Mouse (Mus musculus): ENCODE results near the gene Slc7a7. TPM values are rescaled to one million over a fixed set of nuclear protein-coding genes. Genes with fewer than 3 reads are reported as not detected.

The Slc7a7 gene
- polyA plus RNA-seq, 1 experiment from 2014 or later: 11.4 TPM

GRCm38 (mm10) chr14:54443196-54443595 is 25.6 kb upstream of the Slc7a7 start:
- Histone ChIP-seq H3K9ac (no peak overlapping the region), H3K4me2 (no peak overlapping the region), H3K9me3 (replicated peaks) (no peaks in the 10 kb centered on the region), H3K4me3 (replicated peaks) (no peak overlapping the region), H3K27ac (peak overlapping the region; percentile 77), H3K27me3 (no peaks in the 10 kb centered on the region), H3K4me1 (peaks cover 18% of the 10 kb centered on the region), H3K36me3 (peaks cover 42% of the 10 kb centered on the region)
- 21% methylated on average over 3 of the region's 3 CpGs for WGBS
- ATAC-seq (replicated peaks; ENCODE audit: low FRiP score): peak; percentile 59

- H3K27ac ChIP-seq: 0 out of 2 replicates have a peak overlapping the region, but pooled peaks have one; percentile 7
- 75% methylated on average over 3 of the region's 3 CpGs for WGBS
- no peak overlapping the region for H3K9ac ChIP-seq
- H3K27me3 ChIP-seq: no peaks in the 10 kb centered on the region
- H3K4me1 ChIP-seq: peaks cover 18% of the 10 kb centered on the region
- no peaks in the 10 kb centered on the region for H3K9me3 ChIP-seq (replicated peaks)
- ATAC-seq (replicated peaks; ENCODE audit: low FRiP score): no peak
- H3K4me3 ChIP-seq (replicated peaks): no peak overlapping the region
- no peak overlapping the region for H3K4me2 ChIP-seq
- peaks cover 46% of the 10 kb centered on the region for H3K36me3 ChIP-seq
Measured at GRCm38 (mm10) chr14:54442548-54442947, 25.0 kb upstream of the Slc7a7 start.

GRCm38 (mm10) chr14:54441365-54441764 is 23.8 kb upstream of the Slc7a7 start:
- 79% methylated on average over 4 of the region's 4 CpGs for WGBS
- H3K36me3 ChIP-seq: peaks cover 58% of the 10 kb centered on the region

GRCm38 (mm10) chr14:54440538-54440937 is 23.0 kb upstream of the Slc7a7 start:
- ATAC-seq (replicated peaks; ENCODE audit: low FRiP score): no peak
- Histone ChIP-seq H3K4me1 (peaks cover 20% of the 10 kb centered on the region), H3K9ac (no peak overlapping the region), H3K27ac (no peak overlapping the region), H3K4me2 (no peak overlapping the region), H3K36me3 (peaks cover 67% of the 10 kb centered on the region), H3K27me3 (no peaks in the 10 kb centered on the region), H3K4me3 (replicated peaks) (no peak overlapping the region), H3K9me3 (replicated peaks) (no peaks in the 10 kb centered on the region)
- 92% methylated on average over 14 of the region's 14 CpGs for WGBS

More at GRCm38 (mm10) chr14:54441365-54441764, 23.8 kb upstream of the Slc7a7 start:
- H3K27me3 ChIP-seq: no peaks in the 10 kb centered on the region
- H3K4me1 ChIP-seq: peaks cover 18% of the 10 kb centered on the region
- H3K9ac ChIP-seq: no peak overlapping the region
- H3K4me3 ChIP-seq (replicated peaks): no peak overlapping the region
- H3K9me3 ChIP-seq (replicated peaks): no peaks in the 10 kb centered on the region
- no peak for ATAC-seq (replicated peaks; ENCODE audit: low FRiP score)
- H3K4me2 ChIP-seq: no peak overlapping the region
- no peak overlapping the region for H3K27ac ChIP-seq

- Histone ChIP-seq H3K4me3 (replicated peaks) (no peak overlapping the region), H3K4me2 (no peak overlapping the region), H3K9ac (no peak overlapping the region), H3K4me1 (peaks cover 24% of the 10 kb centered on the region), H3K9me3 (replicated peaks) (no peaks in the 10 kb centered on the region), H3K36me3 (peaks cover 68% of the 10 kb centered on the region), H3K27me3 (no peaks in the 10 kb centered on the region), H3K27ac (no peak overlapping the region)
- WGBS: 55% methylated on average over 7 of the region's 7 CpGs
- no peak for ATAC-seq (replicated peaks; ENCODE audit: low FRiP score)
Measured at GRCm38 (mm10) chr14:54439610-54440009, 22.0 kb upstream of the Slc7a7 start.

- H3K27ac ChIP-seq: no peak overlapping the region
- H3K9ac ChIP-seq: no peak overlapping the region
- peaks cover 27% of the 10 kb centered on the region for H3K4me1 ChIP-seq
- peaks cover 67% of the 10 kb centered on the region for H3K36me3 ChIP-seq
- no peaks in the 10 kb centered on the region for H3K27me3 ChIP-seq
- H3K4me3 ChIP-seq (replicated peaks): no peak overlapping the region
- H3K4me2 ChIP-seq: no peak overlapping the region
- no peaks in the 10 kb centered on the region for H3K9me3 ChIP-seq (replicated peaks)
- ATAC-seq (replicated peaks; ENCODE audit: low FRiP score): no peak
- WGBS: 83% methylated on average over 12 of the region's 12 CpGs
Measured at GRCm38 (mm10) chr14:54439155-54439554, 21.6 kb upstream of the Slc7a7 start.

GRCm38 (mm10) chr14:54435194-54435918 is 17.8 kb upstream of the Slc7a7 start:
- no peaks in the 10 kb centered on the region for H3K9me3 ChIP-seq (replicated peaks)
- H3K36me3 ChIP-seq: peaks cover 48% of the 10 kb centered on the region
- no peak overlapping the region for H3K4me2 ChIP-seq
- peaks cover 39% of the 10 kb centered on the region for H3K4me1 ChIP-seq
- no peak for ATAC-seq (replicated peaks; ENCODE audit: low FRiP score)
- H3K9ac ChIP-seq: no peak overlapping the region
- no peak overlapping the region for H3K4me3 ChIP-seq (replicated peaks)
- no peak overlapping the region for H3K27ac ChIP-seq
- H3K27me3 ChIP-seq: no peaks in the 10 kb centered on the region
- 84% methylated on average over 11 of the region's 11 CpGs for WGBS

- peaks cover 52% of the 10 kb centered on the region for H3K4me1 ChIP-seq
- ATAC-seq (replicated peaks; ENCODE audit: low FRiP score): no peak
Measured at GRCm38 (mm10) chr14:54433941-54434531, 16.5 kb upstream of the Slc7a7 start.

GRCm38 (mm10) chr14:54432837-54433830 is 15.6 kb upstream of the Slc7a7 start:
- WGBS: 17% methylated on average over 17 of the region's 17 CpGs

More at GRCm38 (mm10) chr14:54433941-54434531, 16.5 kb upstream of the Slc7a7 start:
- Histone ChIP-seq H3K4me2 (peak overlapping the region; percentile 78), H3K9me3 (replicated peaks) (no peaks in the 10 kb centered on the region), H3K27ac (peak overlapping the region; percentile 97), H3K9ac (peak overlapping the region; percentile 97), H3K27me3 (no peaks in the 10 kb centered on the region), H3K36me3 (peaks cover 47% of the 10 kb centered on the region), H3K4me3 (replicated peaks) (peak overlapping the region; percentile 83)
- WGBS: 38% methylated on average over 12 of the region's 12 CpGs

GRCm38 (mm10) chr14:54432078-54432836 is 14.7 kb upstream of the Slc7a7 start:
- H3K4me1 ChIP-seq: peaks cover 68% of the 10 kb centered on the region
- H3K4me2 ChIP-seq: peak overlapping the region; percentile 78
- peak overlapping the region; percentile 97 for H3K27ac ChIP-seq
- H3K27me3 ChIP-seq: no peaks in the 10 kb centered on the region
- peak overlapping the region; percentile 97 for H3K9ac ChIP-seq
- ATAC-seq (replicated peaks; ENCODE audit: low FRiP score): peak; percentile 40
- 1% methylated on average over 54 of the region's 54 CpGs for WGBS
- peaks cover 40% of the 10 kb centered on the region for H3K36me3 ChIP-seq
- peak overlapping the region; percentile 83 for H3K4me3 ChIP-seq (replicated peaks)
- H3K9me3 ChIP-seq (replicated peaks): no peaks in the 10 kb centered on the region

More at GRCm38 (mm10) chr14:54432837-54433830, 15.6 kb upstream of the Slc7a7 start:
- H3K27me3 ChIP-seq: no peaks in the 10 kb centered on the region
- peak overlapping the region; percentile 97 for H3K9ac ChIP-seq
- peak overlapping the region; percentile 97 for H3K27ac ChIP-seq
- H3K4me3 ChIP-seq (replicated peaks): peak overlapping the region; percentile 83
- H3K4me1 ChIP-seq: peaks cover 59% of the 10 kb centered on the region
- H3K9me3 ChIP-seq (replicated peaks): no peaks in the 10 kb centered on the region
- peaks cover 47% of the 10 kb centered on the region for H3K36me3 ChIP-seq
- peak overlapping the region; percentile 78 for H3K4me2 ChIP-seq
- ATAC-seq (replicated peaks; ENCODE audit: low FRiP score): 0 out of 2 replicates have a peak, but pooled peaks have one; percentile 5
